Mouse (Mus musculus): ENCODE results near the gene Hmgb1. TPM values are rescaled to one million over a fixed set of nuclear protein-coding genes. Genes with fewer than 3 reads are reported as not detected.

Hmgb1 gene
- polyA plus RNA-seq, 1 experiment from 2014 or later, result 683 TPM

- Histone ChIP-seq H3K9me3 (replicated peaks) (no peaks in the 10 kb centered on the region), H3K4me3 (0 out of 2 replicates have a peak overlapping the region, but pooled peaks have one; percentile 9), H3K4me1 (replicated peaks) (peaks cover 13% of the 10 kb centered on the region), H3K27ac (peak overlapping the region; percentile 51), H3K36me3 (no peaks in the 10 kb centered on the region), H3K27me3 (no peaks in the 10 kb centered on the region), H3K9ac (peak overlapping the region; percentile 36; the same call in 1 of the 2 replicates), H3K4me2 (peak overlapping the region; percentile 52)
- WGBS, result 13% methylated on average over 18 of the region's 18 CpGs
- ATAC-seq (replicated peaks; ENCODE audit: insufficient number of reproducible peaks, insufficient read depth, low FRiP score, low read depth), result peak; percentile 43; the same call in 1 of the 2 replicates
Observed at GRCm38 (mm10) chr5:149079018-149079757, 105.1 kb downstream of the Hmgb1 start.

DNA sequence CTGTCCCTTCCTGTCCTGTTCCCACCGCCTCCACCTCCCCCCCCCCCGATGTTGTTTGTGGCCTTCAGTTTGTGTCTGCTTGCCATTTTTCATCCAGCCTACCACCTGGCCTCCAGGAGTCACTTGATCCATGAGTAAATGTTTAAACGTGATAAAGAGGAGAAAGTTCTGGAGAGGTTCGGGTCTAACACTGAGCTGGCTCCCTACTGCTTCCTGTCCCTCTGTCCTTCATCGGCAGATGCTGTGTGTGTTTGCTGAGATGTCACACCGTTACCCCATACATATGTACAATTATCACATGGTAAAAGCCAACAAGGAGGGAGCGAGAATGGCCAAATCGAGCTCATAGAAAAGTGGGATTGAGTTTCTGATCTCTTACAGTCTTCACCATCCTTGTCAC lies 107.2 kb downstream of the Hmgb1 start:
- H3K9ac ChIP-seq, result no peak overlapping the region
- H3K4me2 ChIP-seq, result no peak overlapping the region
- no peak overlapping the region for H3K4me3 ChIP-seq

DNA sequence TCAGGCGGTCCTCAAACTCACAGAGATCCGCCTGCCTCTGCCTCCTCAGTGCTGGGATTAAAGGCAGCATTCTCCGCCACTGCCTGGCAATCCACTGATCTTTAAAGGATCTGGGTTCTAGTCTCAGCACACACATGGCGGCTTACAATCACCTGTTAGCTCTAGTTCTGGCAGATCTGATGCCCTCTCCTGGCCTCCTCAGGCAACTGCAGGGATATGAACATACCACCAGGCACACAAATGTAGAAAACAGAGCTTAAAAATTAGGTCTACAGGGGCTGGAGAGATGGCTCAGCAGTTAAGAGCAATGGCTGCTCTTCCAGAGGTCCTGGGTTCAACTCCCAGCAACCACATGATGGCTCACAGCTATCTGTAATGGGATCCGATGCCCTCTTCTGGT lies 112.7 kb downstream of the Hmgb1 start:
- H3K9ac ChIP-seq, result no peak overlapping the region
- H3K27ac ChIP-seq, result no peak overlapping the region
- ATAC-seq (replicated peaks; ENCODE audit: insufficient number of reproducible peaks, insufficient read depth, low FRiP score, low read depth), result no peak
- no peak overlapping the region for H3K4me2 ChIP-seq
- no peaks in the 10 kb centered on the region for H3K9me3 ChIP-seq (replicated peaks)
- WGBS, result 97% methylated on average over 5 of the region's 5 CpGs
- no peaks in the 10 kb centered on the region for H3K27me3 ChIP-seq
- H3K4me1 ChIP-seq (replicated peaks), result peaks cover 6% of the 10 kb centered on the region
- H3K4me3 ChIP-seq, result no peak overlapping the region
- no peaks in the 10 kb centered on the region for H3K36me3 ChIP-seq

More for the DNA sequence above, 107.2 kb downstream of the Hmgb1 start:
- no peak overlapping the region for H3K27ac ChIP-seq
- H3K9me3 ChIP-seq (replicated peaks), result no peaks in the 10 kb centered on the region
- no peak for ATAC-seq (replicated peaks; ENCODE audit: insufficient number of reproducible peaks, insufficient read depth, low FRiP score, low read depth)
- WGBS, result 81% methylated on average over 8 of the region's 8 CpGs
- no peaks in the 10 kb centered on the region for H3K36me3 ChIP-seq
- peaks cover 13% of the 10 kb centered on the region for H3K4me1 ChIP-seq (replicated peaks)
- H3K27me3 ChIP-seq, result no peaks in the 10 kb centered on the region

GRCm38 (mm10) chr5:149068745-149069144 lies 115.5 kb downstream of the Hmgb1 start:
- no peak overlapping the region for H3K27ac ChIP-seq
- H3K4me3 ChIP-seq, result no peak overlapping the region
- 92% methylated on average over 10 of the region's 10 CpGs for WGBS
- H3K9me3 ChIP-seq (replicated peaks), result no peaks in the 10 kb centered on the region
- H3K4me2 ChIP-seq, result 0 out of 2 replicates have a peak overlapping the region, but pooled peaks have one; percentile 38
- H3K4me1 ChIP-seq (replicated peaks), result peaks cover 6% of the 10 kb centered on the region
- no peak overlapping the region for H3K9ac ChIP-seq
- H3K27me3 ChIP-seq, result no peaks in the 10 kb centered on the region
- ATAC-seq (replicated peaks; ENCODE audit: insufficient number of reproducible peaks, insufficient read depth, low FRiP score, low read depth), result no peak
- H3K36me3 ChIP-seq, result no peaks in the 10 kb centered on the region

- H3K4me3 ChIP-seq, result 0 out of 2 replicates have a peak overlapping the region, but pooled peaks have one; percentile 1
- H3K27ac ChIP-seq, result 0 out of 2 replicates have a peak overlapping the region, but pooled peaks have one; percentile 17
- no peak for ATAC-seq (replicated peaks; ENCODE audit: insufficient number of reproducible peaks, insufficient read depth, low FRiP score, low read depth)
- 78% methylated on average over 17 of the region's 17 CpGs for WGBS
- no peaks in the 10 kb centered on the region for H3K36me3 ChIP-seq
- H3K9ac ChIP-seq, result no peak overlapping the region
- peak overlapping the region; percentile 38 for H3K4me2 ChIP-seq
- H3K27me3 ChIP-seq, result no peaks in the 10 kb centered on the region
- no peaks in the 10 kb centered on the region for H3K9me3 ChIP-seq (replicated peaks)
- peaks cover 6% of the 10 kb centered on the region for H3K4me1 ChIP-seq (replicated peaks)
Observed at GRCm38 (mm10) chr5:149068247-149068740, 116.0 kb downstream of the Hmgb1 start.

GRCm38 (mm10) chr5:149067501-149067961 lies 116.8 kb downstream of the Hmgb1 start:
- Histone ChIP-seq H3K27ac (0 out of 2 replicates have a peak overlapping the region, but pooled peaks have one; percentile 17), H3K4me1 (replicated peaks) (peaks cover 6% of the 10 kb centered on the region), H3K9me3 (replicated peaks) (no peaks in the 10 kb centered on the region), H3K4me3 (0 out of 2 replicates have a peak overlapping the region, but pooled peaks have one; percentile 1), H3K4me2 (peak overlapping the region; percentile 38), H3K27me3 (no peaks in the 10 kb centered on the region), H3K9ac (no peak overlapping the region), H3K36me3 (no peaks in the 10 kb centered on the region)
- 38% methylated on average over 8 of the region's 8 CpGs for WGBS
- ATAC-seq (replicated peaks; ENCODE audit: insufficient number of reproducible peaks, insufficient read depth, low FRiP score, low read depth), result peak; percentile 58; the same call in 1 of the 2 replicates

GRCm38 (mm10) chr5:149062833-149063232 lies 121.5 kb downstream of the Hmgb1 start:
- WGBS, result 83% methylated on average over 1 of the region's 1 CpGs
- no peaks in the 10 kb centered on the region for H3K9me3 ChIP-seq (replicated peaks)

DNA sequence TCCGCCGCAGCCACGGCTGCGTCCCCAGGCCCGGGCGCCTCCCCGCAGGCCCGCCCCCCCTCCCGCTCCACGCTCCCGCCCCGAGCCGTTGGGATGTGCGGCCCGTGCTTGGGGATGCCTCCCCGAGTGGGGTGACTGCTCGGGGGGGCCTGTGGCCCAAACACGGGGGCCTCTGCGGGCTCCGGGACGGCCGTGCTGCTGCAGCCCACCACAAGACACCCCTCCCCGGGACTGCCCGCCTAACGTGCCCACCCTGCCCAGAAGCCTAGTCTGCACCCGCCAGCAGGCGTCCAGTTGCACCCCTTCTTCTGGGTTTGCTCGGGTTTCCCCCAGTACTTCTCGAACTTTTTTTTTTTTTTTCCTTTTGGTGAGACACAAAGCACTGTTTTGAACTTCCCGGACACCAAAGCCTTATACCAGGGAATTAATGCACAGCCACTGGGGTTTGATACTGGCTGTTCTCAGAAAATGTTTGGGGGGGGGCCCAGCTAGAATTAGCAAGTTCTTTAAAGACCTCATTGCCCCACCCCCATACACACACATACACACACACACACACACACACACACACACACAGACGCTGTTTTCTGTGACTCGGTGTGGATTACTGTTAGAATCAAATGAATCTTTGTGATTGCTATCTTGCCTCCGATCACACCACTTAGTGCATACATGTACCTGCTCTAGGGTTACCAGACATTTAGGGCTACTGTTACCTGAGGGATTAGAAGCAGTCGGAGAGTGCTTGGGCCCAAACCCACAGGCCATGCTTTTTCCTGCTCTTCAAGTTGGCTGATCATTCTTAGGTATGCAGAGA lies 130.7 kb downstream of the Hmgb1 start:
- peak overlapping the region; percentile 97 for H3K4me2 ChIP-seq
- peak overlapping the region; percentile 100 for H3K27ac ChIP-seq
- H3K4me3 ChIP-seq, result peak overlapping the region; percentile 87
- peak overlapping the region; percentile 74 for H3K9ac ChIP-seq
- 4% methylated on average over 33 of the region's 34 CpGs for WGBS
- peak; percentile 30 for ATAC-seq (replicated peaks; ENCODE audit: insufficient number of reproducible peaks, insufficient read depth, low FRiP score, low read depth)
- H3K27me3 ChIP-seq, result no peaks in the 10 kb centered on the region
- no peaks in the 10 kb centered on the region for H3K9me3 ChIP-seq (replicated peaks)
- peaks cover 17% of the 10 kb centered on the region for H3K4me1 ChIP-seq (replicated peaks)
- peaks cover 13% of the 10 kb centered on the region for H3K36me3 ChIP-seq

More at GRCm38 (mm10) chr5:149062833-149063232, 121.5 kb downstream of the Hmgb1 start:
- no peak overlapping the region for H3K4me2 ChIP-seq
- no peak for ATAC-seq (replicated peaks; ENCODE audit: insufficient number of reproducible peaks, insufficient read depth, low FRiP score, low read depth)
- no peaks in the 10 kb centered on the region for H3K36me3 ChIP-seq
- no peak overlapping the region for H3K4me3 ChIP-seq
- H3K27ac ChIP-seq, result no peak overlapping the region
- H3K27me3 ChIP-seq, result no peaks in the 10 kb centered on the region
- H3K9ac ChIP-seq, result no peak overlapping the region
- H3K4me1 ChIP-seq (replicated peaks), result peaks cover 4% of the 10 kb centered on the region

GRCm38 (mm10) chr5:149052421-149053338 lies 131.6 kb downstream of the Hmgb1 start:
- Histone ChIP-seq H3K27ac (peak overlapping the region; percentile 100), H3K36me3 (peaks cover 13% of the 10 kb centered on the region), H3K4me2 (peak overlapping the region; percentile 97), H3K9ac (peak overlapping the region; percentile 98), H3K4me1 (replicated peaks) (peaks cover 17% of the 10 kb centered on the region), H3K9me3 (replicated peaks) (no peaks in the 10 kb centered on the region), H3K4me3 (peak overlapping the region; percentile 87), H3K27me3 (no peaks in the 10 kb centered on the region)
- under 1% methylated on average over 106 of the region's 110 CpGs for WGBS
- ATAC-seq (replicated peaks; ENCODE audit: insufficient number of reproducible peaks, insufficient read depth, low FRiP score, low read depth), result peak; percentile 95
